Mouse (Mus musculus) embryonic facial prominence, embryonic 12.5 days (tissue): ENCODE data around the gene Gcsam. TPM values are rescaled to one million over a fixed set of nuclear protein-coding genes. Genes with fewer than 3 reads are reported as not detected.

Source experiments
- ATAC-seq: fragments of 200-750 bp; cut with Nextera tagmentation; 2 replicates; pipeline ENCODE4 v1.8.0; 2017; ENCODE audit not compliant: insufficient number of reproducible peaks, insufficient read depth, low FRiP score, low TSS enrichment
- H3K27ac ChIP-seq: fragments of 300-500 bp; sonication (generic); 2 replicates; pipeline ENCODE4 v1.5.1; 2016; ENCODE audit warnings: mild to moderate bottlenecking
- H3K27me3 ChIP-seq: fragments of 300-500 bp; sonication (generic); 2 replicates; pipeline ENCODE4 v1.6.1; 2016; ENCODE audit warnings: mild to moderate bottlenecking, moderate library complexity
- H3K36me3 ChIP-seq: fragments of 300-500 bp; sonication (generic); 2 replicates; pipeline ENCODE4 v1.6.1; 2016; ENCODE audit warnings: mild to moderate bottlenecking
- H3K4me1 ChIP-seq: fragments of 300-500 bp; sonication (generic); 2 replicates; pipeline ENCODE4 v1.6.1; 2016
- H3K4me2 ChIP-seq: fragments of 300-500 bp; sonication (generic); replicated peaks from 2 replicates; pipeline ENCODE4 v1.6.1; 2016; ENCODE audit warnings: mild to moderate bottlenecking, moderate library complexity
- H3K4me3 ChIP-seq: fragments of 300-500 bp; sonication (generic); 2 replicates; pipeline ENCODE4 v1.5.1; 2016; ENCODE audit warnings: mild to moderate bottlenecking
- H3K9ac ChIP-seq: fragments of 300-500 bp; sonication (generic); 2 replicates; pipeline ENCODE4 v1.6.1; 2016; ENCODE audit warnings: mild to moderate bottlenecking, moderate library complexity
- H3K9me3 ChIP-seq: fragments of 300-500 bp; sonication (generic); 2 replicates; pipeline ENCODE4 v1.6.1; 2016; ENCODE audit warnings: mild to moderate bottlenecking, moderate library complexity
- WGBS: fragments of 180-500 bp; shearing (Covaris S2); methylation state at CpG from one replicate; pipeline ENCODE4 v1.1.7; 2016; 5-methylcytosine and 5-hydroxymethylcytosine counted together
- polyA plus RNA-seq: library from polyadenylated mRNA; unstranded; fragments of >200 nt; fragmentation: Nextera tagmentation; extraction: Ambion mirVana; gene quantifications from 2 replicates; pipeline ENCODE4 v1.2.1, GENCODE M21; 2016

The Gcsam gene
- polyA plus RNA-seq = 0.11 and 0.26 TPM in 2 replicates

- ATAC-seq = no peak
- no peak within 1 kb of the TSS for H3K4me3 ChIP-seq
- no peaks in the 10 kb centered on the region for H3K4me1 ChIP-seq
- 82% methylated on average over 4 of the region's 4 CpGs for WGBS
- H3K9me3 ChIP-seq = no peaks in the 10 kb centered on the region
- no peak within 1 kb of the TSS for H3K27ac ChIP-seq
- no peaks in the 10 kb centered on the region for H3K27me3 ChIP-seq
- H3K9ac ChIP-seq = no peak within 1 kb of the TSS
- H3K36me3 ChIP-seq = no peaks in the 10 kb centered on the region
- no peak within 1 kb of the TSS for H3K4me2 ChIP-seq
Observed at GRCm38 (mm10) chr16:45610267-45610666, at the start of gene Gcsam. Gcsam (plus strand) TSS chr16:45610380.

- Histone ChIP-seq H3K9ac (no peak overlapping the region), H3K27ac (no peak overlapping the region), H3K4me3 (no peak overlapping the region), H3K9me3 (no peaks in the 10 kb centered on the region), H3K4me2 (no peak overlapping the region), H3K27me3 (no peaks in the 10 kb centered on the region), H3K4me1 (no peaks in the 10 kb centered on the region), H3K36me3 (no peaks in the 10 kb centered on the region)
- ATAC-seq = no peak
- WGBS = 53% methylated on average over 3 of the region's 3 CpGs
Observed at GRCm38 (mm10) chr16:45561747-45562146, 48.4 kb upstream of the Gcsam start.

- Histone ChIP-seq H3K27me3 (no peaks in the 10 kb centered on the region), H3K4me2 (no peak overlapping the region), H3K36me3 (no peaks in the 10 kb centered on the region), H3K27ac (no peak overlapping the region), H3K4me1 (no peaks in the 10 kb centered on the region), H3K9ac (no peak overlapping the region), H3K9me3 (no peaks in the 10 kb centered on the region), H3K4me3 (no peak overlapping the region)
- WGBS = 87% methylated on average over 3 of the region's 3 CpGs
- ATAC-seq = no peak
Observed at GRCm38 (mm10) chr16:45572307-45572706, 37.9 kb upstream of the Gcsam start.

- Histone ChIP-seq H3K4me1 (no peaks in the 10 kb centered on the region), H3K27ac (no peak overlapping the region), H3K4me2 (no peak overlapping the region), H3K4me3 (no peak overlapping the region), H3K27me3 (no peaks in the 10 kb centered on the region), H3K9me3 (no peaks in the 10 kb centered on the region), H3K36me3 (no peaks in the 10 kb centered on the region), H3K9ac (no peak overlapping the region)
- 61% methylated on average over 12 of the region's 12 CpGs for WGBS
- ATAC-seq = no peak
Observed at GRCm38 (mm10) chr16:45579883-45580282, 30.3 kb upstream of the Gcsam start.

- no peak overlapping the region for H3K4me3 ChIP-seq
- no peaks in the 10 kb centered on the region for H3K4me1 ChIP-seq
- H3K27me3 ChIP-seq = no peaks in the 10 kb centered on the region
- H3K9ac ChIP-seq = no peak overlapping the region
- H3K36me3 ChIP-seq = no peaks in the 10 kb centered on the region
- H3K9me3 ChIP-seq = no peaks in the 10 kb centered on the region
- WGBS = 36% methylated on average over 2 of the region's 2 CpGs
- H3K27ac ChIP-seq = no peak overlapping the region
- no peak for ATAC-seq
- H3K4me2 ChIP-seq = no peak overlapping the region
Observed at GRCm38 (mm10) chr16:45582512-45582911, 27.7 kb upstream of the Gcsam start.

GRCm38 (mm10) chr16:45593656-45594055 is 16.5 kb upstream of the Gcsam start:
- H3K36me3 ChIP-seq = no peaks in the 10 kb centered on the region
- no peak overlapping the region for H3K4me2 ChIP-seq
- ATAC-seq = no peak
- H3K9ac ChIP-seq = no peak overlapping the region
- H3K27me3 ChIP-seq = no peaks in the 10 kb centered on the region
- H3K27ac ChIP-seq = no peak overlapping the region
- H3K4me1 ChIP-seq = no peaks in the 10 kb centered on the region
- no peaks in the 10 kb centered on the region for H3K9me3 ChIP-seq
- 71% methylated on average over 1 of the region's 1 CpGs for WGBS
- H3K4me3 ChIP-seq = no peak overlapping the region

GRCm38 (mm10) chr16:45595494-45595893 is 14.7 kb upstream of the Gcsam start:
- Histone ChIP-seq H3K27ac (no peak overlapping the region), H3K4me1 (no peaks in the 10 kb centered on the region)
- ATAC-seq = no peak

GRCm38 (mm10) chr16:45608481-45608954 is 1.7 kb upstream of the Gcsam start:
- Histone ChIP-seq H3K36me3 (no peaks in the 10 kb centered on the region), H3K9me3 (no peaks in the 10 kb centered on the region), H3K27me3 (no peaks in the 10 kb centered on the region), H3K27ac (no peak overlapping the region), H3K4me1 (no peaks in the 10 kb centered on the region), H3K4me2 (no peak overlapping the region), H3K4me3 (no peak overlapping the region), H3K9ac (no peak overlapping the region)
- ATAC-seq = no peak
- WGBS = 42% methylated on average over 4 of the region's 4 CpGs

More at GRCm38 (mm10) chr16:45595494-45595893, 14.7 kb upstream of the Gcsam start:
- Histone ChIP-seq H3K9ac (no peak overlapping the region), H3K27me3 (no peaks in the 10 kb centered on the region), H3K4me2 (no peak overlapping the region), H3K4me3 (no peak overlapping the region), H3K9me3 (no peaks in the 10 kb centered on the region), H3K36me3 (no peaks in the 10 kb centered on the region)

GRCm38 (mm10) chr16:45609300-45609699 is 880 bp upstream of the Gcsam start:
- Histone ChIP-seq H3K4me1 (no peaks in the 10 kb centered on the region), H3K27me3 (no peaks in the 10 kb centered on the region), H3K4me3 (no peak overlapping the region), H3K9ac (no peak overlapping the region), H3K36me3 (no peaks in the 10 kb centered on the region), H3K27ac (no peak overlapping the region), H3K9me3 (no peaks in the 10 kb centered on the region), H3K4me2 (no peak overlapping the region)
- 81% methylated on average over 3 of the region's 3 CpGs for WGBS
- ATAC-seq = no peak

GRCm38 (mm10) chr16:45613247-45613646 is 3.1 kb downstream of the Gcsam start:
- H3K4me3 ChIP-seq = no peak overlapping the region
- no peaks in the 10 kb centered on the region for H3K27me3 ChIP-seq
- H3K9me3 ChIP-seq = no peaks in the 10 kb centered on the region
- no peak overlapping the region for H3K9ac ChIP-seq
- H3K27ac ChIP-seq = no peak overlapping the region
- no peaks in the 10 kb centered on the region for H3K36me3 ChIP-seq
- WGBS = 72% methylated on average over 2 of the region's 2 CpGs
- no peak overlapping the region for H3K4me2 ChIP-seq
- no peak for ATAC-seq
- no peaks in the 10 kb centered on the region for H3K4me1 ChIP-seq

GRCm38 (mm10) chr16:45615944-45616343 is 5.8 kb downstream of the Gcsam start:
- no peak for ATAC-seq
- H3K9me3 ChIP-seq = no peaks in the 10 kb centered on the region
- H3K9ac ChIP-seq = no peak overlapping the region
- no peak overlapping the region for H3K27ac ChIP-seq
- no peaks in the 10 kb centered on the region for H3K4me1 ChIP-seq
- H3K4me3 ChIP-seq = no peak overlapping the region
- no peaks in the 10 kb centered on the region for H3K27me3 ChIP-seq
- 90% methylated on average over 1 of the region's 1 CpGs for WGBS
- no peak overlapping the region for H3K4me2 ChIP-seq
- no peaks in the 10 kb centered on the region for H3K36me3 ChIP-seq

GRCm38 (mm10) chr16:45619751-45620375 is 9.7 kb downstream of the Gcsam start:
- Histone ChIP-seq H3K9ac (no peak overlapping the region), H3K4me3 (no peak overlapping the region), H3K36me3 (no peaks in the 10 kb centered on the region), H3K4me1 (no peaks in the 10 kb centered on the region), H3K27me3 (no peaks in the 10 kb centered on the region), H3K4me2 (no peak overlapping the region), H3K9me3 (no peaks in the 10 kb centered on the region), H3K27ac (no peak overlapping the region)
- ATAC-seq = no peak
- WGBS = 83% methylated on average over 8 of the region's 8 CpGs
